Mouse (Mus musculus): ENCODE data around the gene Slc16a1. TPM values are rescaled to one million over a fixed set of nuclear protein-coding genes. Genes with fewer than 3 reads are reported as not detected.
A peak's percentile ranks its signal among the peaks of the same experiment; 100 is the strongest.
"Not testable (repeated sequence)": the region's sequence is repeated elsewhere in the genome, so short reads cannot be mapped to it uniquely, and the experiment has no call there.

Slc16a1 gene
- polyA plus RNA-seq, 3 experiments from 2014 or later: 5.7 to 9.9 (median 7.0) TPM

GRCm38 (mm10) chr3:104639749-104640368, 1.4 kb downstream of the Slc16a1 start:
- no peak for ATAC-seq

GRCm38 (mm10) chr3:104640855-104641254, 2.4 kb downstream of the Slc16a1 start:
- peak; percentile 30 for ATAC-seq

DNA sequence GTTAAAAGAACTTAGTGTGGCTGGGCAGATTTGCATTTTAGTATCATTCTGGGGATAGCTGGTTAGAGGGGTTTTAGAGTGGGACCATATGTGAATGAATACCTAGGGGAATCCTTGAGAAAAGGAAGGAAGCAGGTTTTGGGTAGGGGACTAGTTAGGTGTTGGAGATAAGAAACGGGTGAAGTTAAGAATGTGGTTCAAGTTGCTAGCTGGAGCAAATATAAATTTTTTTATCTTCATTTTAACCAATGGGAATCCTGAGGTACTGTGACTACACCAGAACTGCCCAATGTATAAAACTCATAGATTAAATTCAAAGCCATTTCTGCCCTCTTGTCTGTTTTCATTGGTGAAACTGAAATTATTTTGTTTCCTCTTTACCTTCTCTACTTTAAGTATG, 2.8 kb downstream of the Slc16a1 start:
- no peak for ATAC-seq

GRCm38 (mm10) chr3:104643113-104643512, 4.6 kb downstream of the Slc16a1 start:
- ATAC-seq: no peak

DNA sequence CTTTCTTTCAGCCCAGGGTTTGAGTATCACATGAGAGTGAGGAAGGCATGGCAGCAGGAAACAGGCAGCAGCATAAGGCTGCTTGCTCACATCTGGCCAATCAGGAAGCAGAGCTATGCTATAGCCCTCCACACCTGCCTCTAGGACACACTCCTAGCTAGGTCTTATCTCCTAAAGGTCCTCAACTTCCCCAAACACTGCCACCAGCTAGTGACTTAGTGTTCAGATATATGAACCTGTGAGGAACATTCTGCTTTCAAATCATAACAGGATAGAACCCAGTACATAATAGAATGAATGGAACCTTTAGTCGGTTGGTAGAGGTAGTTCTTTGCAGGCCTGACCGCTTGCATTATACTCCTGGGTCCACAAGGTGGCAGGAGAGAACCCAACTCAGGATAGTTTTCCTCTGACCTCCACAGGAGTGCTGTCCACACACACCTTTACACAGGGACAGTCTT, 5.4 kb downstream of the Slc16a1 start:
- peak; percentile 69 for ATAC-seq

GRCm38 (mm10) chr3:104644371-104644770, 5.9 kb downstream of the Slc16a1 start:
- ATAC-seq: no peak

DNA sequence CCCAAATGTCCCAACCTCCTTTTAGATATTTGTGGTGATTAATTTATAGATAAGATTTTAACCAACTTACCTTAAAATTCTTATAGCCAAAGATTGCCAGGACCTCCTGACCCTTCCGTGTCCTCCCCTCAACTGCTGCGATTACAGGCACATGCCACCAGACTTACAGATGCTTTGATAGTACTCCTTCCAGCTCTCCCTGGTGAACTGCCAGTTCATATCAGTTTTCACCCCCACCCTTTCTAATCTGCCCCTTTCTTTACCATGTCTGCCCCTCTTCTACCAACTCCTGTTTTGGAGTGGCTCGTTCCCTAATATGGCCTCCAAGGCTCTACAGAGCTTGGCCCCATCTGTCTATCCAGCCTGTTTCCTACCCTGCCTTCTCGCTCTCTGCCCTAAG, 15.8 kb downstream of the Slc16a1 start:
- ATAC-seq: no peak

GRCm38 (mm10) chr3:104654921-104655320, 16.5 kb downstream of the Slc16a1 start:
- ATAC-seq: no peak

DNA sequence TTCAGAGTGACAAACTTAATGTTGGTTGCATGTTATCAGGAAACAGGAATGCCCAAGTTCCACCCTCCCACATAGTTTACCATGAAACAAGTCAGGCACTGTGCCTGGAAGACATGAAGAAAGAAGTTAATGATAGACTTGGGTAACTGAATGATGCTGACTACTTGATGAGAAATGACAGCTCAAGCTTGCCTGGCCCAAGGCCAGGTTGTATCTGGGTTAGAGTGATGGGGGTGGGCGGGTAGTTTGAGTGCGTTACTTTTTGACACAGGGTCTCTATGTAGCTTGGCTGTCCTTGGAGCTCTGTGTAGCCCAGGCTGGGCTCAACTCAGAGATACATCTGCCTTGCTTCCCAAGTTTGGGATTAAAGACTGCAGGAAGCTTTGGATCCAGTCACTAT, 20.2 kb downstream of the Slc16a1 start:
- no peak for ATAC-seq

DNA sequence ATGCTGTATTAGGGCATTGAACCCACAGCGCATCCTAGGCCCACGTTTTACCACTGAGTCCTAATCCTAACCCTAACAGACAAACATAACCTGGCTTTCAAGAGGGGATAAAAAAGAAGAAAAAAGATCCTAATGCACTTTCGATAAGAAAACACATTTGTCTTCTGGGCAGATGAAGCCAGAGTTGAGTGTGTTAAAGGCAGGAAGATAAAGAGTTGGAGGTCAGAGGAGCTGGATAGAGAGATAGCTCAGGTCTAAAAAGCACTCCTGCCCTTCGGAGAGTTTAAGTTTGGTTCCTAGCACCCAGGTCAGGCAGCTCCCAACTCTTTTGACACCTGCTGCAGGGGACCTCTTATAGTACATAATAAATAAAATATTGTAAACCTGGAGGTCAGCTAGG, 21.3 kb downstream of the Slc16a1 start:
- no peak for ATAC-seq

DNA sequence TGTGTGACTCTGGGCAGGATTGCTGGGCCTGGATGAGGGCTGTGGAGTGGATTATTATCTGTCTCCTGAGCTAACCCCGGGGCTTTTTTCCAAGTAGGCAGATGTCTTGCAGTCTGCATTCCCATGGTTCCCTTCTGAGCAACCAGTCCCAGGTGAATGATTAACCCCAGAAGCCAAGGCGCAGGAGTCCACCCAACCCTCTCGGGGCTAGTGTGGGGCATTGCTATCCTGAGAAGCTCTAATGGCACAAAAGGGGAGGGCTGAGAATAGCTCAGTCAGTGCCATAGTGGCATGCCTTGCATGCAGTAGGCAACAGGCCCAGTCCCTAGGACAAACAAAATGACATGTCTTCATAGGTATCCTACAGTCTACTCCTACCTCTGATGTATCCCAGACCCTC, 22.1 kb downstream of the Slc16a1 start:
- ATAC-seq: no peak

GRCm38 (mm10) chr3:104662007-104662406, 23.5 kb downstream of the Slc16a1 start:
- no peak for ATAC-seq

DNA sequence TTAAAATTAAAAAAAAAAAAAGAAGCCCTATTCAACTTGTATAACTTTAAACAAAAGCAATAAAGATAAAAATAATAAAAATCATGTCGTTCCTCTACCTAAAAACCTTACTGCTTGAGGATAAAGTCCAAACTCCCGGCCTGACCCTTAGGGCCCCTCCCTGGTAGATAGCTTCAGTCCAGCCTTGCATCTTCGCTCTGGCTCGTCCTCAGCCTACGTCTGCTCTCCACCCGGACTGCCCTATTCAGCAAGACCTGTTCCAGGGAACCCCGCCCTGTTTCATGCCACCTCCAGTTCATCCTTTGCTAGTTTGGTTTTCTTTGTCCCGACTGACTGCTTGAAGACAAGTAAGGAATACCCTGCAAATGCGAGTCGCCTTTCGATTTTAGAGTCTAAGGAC, 24.5 kb downstream of the Slc16a1 start:
- no peak for ATAC-seq

GRCm38 (mm10) chr3:104666950-104667349, 28.5 kb downstream of the Slc16a1 start:
- no peak for ATAC-seq

- no peak for ATAC-seq
Measured at GRCm38 (mm10) chr3:104667451-104667850, 29.0 kb downstream of the Slc16a1 start.

GRCm38 (mm10) chr3:104668989-104669388, 30.5 kb downstream of the Slc16a1 start:
- ATAC-seq: no peak

DNA sequence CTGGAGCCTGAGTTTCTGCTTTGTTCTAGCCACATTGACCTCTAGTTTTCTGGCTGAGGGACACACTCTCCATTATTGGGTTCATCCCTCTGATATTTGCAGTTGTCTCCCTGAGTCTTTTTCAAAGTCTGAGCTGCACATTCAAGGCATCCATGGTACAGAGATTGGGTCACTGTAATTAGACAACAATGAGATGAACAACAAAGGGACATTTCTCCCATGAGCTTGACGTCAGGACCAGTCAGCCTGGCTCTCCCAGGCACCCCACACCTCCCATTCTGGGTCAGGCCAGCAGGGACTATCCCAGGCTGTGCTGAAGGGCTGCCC, 31.4 kb downstream of the Slc16a1 start:
- no peak for ATAC-seq

- not testable (repeated sequence) for ATAC-seq
Measured at GRCm38 (mm10) chr3:104670183-104671020, 31.9 kb downstream of the Slc16a1 start.

- no peak for ATAC-seq
Measured at GRCm38 (mm10) chr3:104671543-104671942, 33.1 kb downstream of the Slc16a1 start.

DNA sequence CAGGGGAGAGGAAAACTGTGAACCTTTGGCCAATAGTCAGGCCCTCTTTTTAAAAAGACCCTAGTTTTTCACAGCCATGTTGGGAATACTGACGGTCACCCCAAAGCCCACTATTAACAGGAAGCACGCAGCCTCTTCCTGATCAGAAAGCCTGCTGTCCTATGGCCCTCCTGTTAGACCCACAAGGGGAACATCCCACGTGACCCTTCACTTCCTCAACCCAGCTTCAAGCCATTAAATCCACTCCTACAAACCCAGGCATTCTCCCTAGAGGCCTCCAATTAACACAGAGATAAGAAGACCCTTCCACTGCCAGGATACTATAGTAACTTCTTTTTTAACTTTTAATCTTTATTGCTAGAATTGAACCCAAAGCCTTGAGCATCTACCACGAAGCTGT, 33.6 kb downstream of the Slc16a1 start:
- ATAC-seq: no peak

- ATAC-seq: no peak
Measured at GRCm38 (mm10) chr3:104673642-104674328, 35.3 kb downstream of the Slc16a1 start.

GRCm38 (mm10) chr3:104674329-104675220, 36.1 kb downstream of the Slc16a1 start:
- ATAC-seq: no peak

Data from inflammation-experienced regulatory T-cells, adult 6 months (primary cell).